Mouse (Mus musculus) olfactory bulb, adult 2 months (tissue): ENCODE data around the gene BC030499. TPM values are rescaled to one million over a fixed set of nuclear protein-coding genes. Genes with fewer than 3 reads are reported as not detected.
A peak's percentile ranks its signal among the peaks of the same experiment; 100 is the strongest.

Experiments used
- H3K27ac ChIP-seq: fragments of 200-500 bp; 2 replicates; pipeline ENCODE4 v1.5.1; 2012; ENCODE audit warnings: low read depth, low read length; ENCODE audit not compliant: insufficient read depth
- H3K4me1 ChIP-seq: fragments of 200-500 bp; 2 replicates; pipeline ENCODE4 v1.6.1; 2012; ENCODE audit warnings: low read length; ENCODE audit not compliant: control insufficient read depth, insufficient read depth
- H3K4me3 ChIP-seq: fragments of 200-500 bp; 2 replicates; pipeline ENCODE4 v1.5.1; 2012; ENCODE audit warnings: mild to moderate bottlenecking, low read depth, low read length, moderate library complexity; ENCODE audit not compliant: insufficient read depth
- CTCF ChIP-seq: fragments of 200-500 bp; IDR thresholded peaks from 2 replicates; pipeline ENCODE4 v1.5.1; 2012; ENCODE audit warnings: low read depth, mild to moderate bottlenecking, low read length, moderate library complexity; ENCODE audit not compliant: insufficient read depth
- POLR2A ChIP-seq: fragments of 200-500 bp; IDR thresholded peaks from 2 replicates; pipeline ENCODE4 v1.6.1; 2012; ENCODE audit warnings: mild to moderate bottlenecking, low read depth, low read length, moderate library complexity; ENCODE audit not compliant: insufficient read depth
- WGBS: fragments of 180-500 bp; shearing (Covaris S2); methylation state at CpG from one replicate; pipeline ENCODE4 v1.1.7; 2018; 5-methylcytosine and 5-hydroxymethylcytosine counted together
- polyA plus RNA-seq: library from polyadenylated mRNA; stranded (reverse); fragments of >200 nt; gene quantifications from 2 replicates; pipeline ENCODE4 v1.2.4, GENCODE M21; 2012; ENCODE audit warnings: low replicate concordance; ENCODE audit not compliant: missing spikeins, insufficient read depth, insufficient read length

BC030499 gene
- polyA plus RNA-seq, 1 experiment: not detected

GRCm38 (mm10) chr11:78301357-78302084, 10.9 kb downstream of the BC030499 start, which contains the start of gene Spag5:
Spag5 (plus strand) TSS chr11:78301529.
- WGBS: under 1% methylated on average over 48 of the region's 49 CpGs
- H3K4me3 ChIP-seq: peak within 1 kb of the TSS; percentile 42
- no peak within 1 kb of the TSS for H3K27ac ChIP-seq
- H3K4me1 ChIP-seq: peaks cover 6% of the 10 kb centered on the region; the same call in 1 of the 2 replicates
- TF ChIP-seq CTCF (no peak), POLR2A (no peak)

- no peak overlapping the region for H3K4me3 ChIP-seq
- H3K27ac ChIP-seq: no peak overlapping the region
- H3K4me1 ChIP-seq: peaks cover 6% of the 10 kb centered on the region; the same call in 1 of the 2 replicates
- no peak for TF ChIP-seq POLR2A
- TF ChIP-seq CTCF: no peak
- 89% methylated on average over 4 of the region's 4 CpGs for WGBS
Measured at GRCm38 (mm10) chr11:78305272-78305671, 14.6 kb downstream of the BC030499 start.

- WGBS: 80% methylated on average over 8 of the region's 8 CpGs
- Histone ChIP-seq H3K4me1 (no peaks in the 10 kb centered on the region), H3K27ac (no peak overlapping the region), H3K4me3 (no peak overlapping the region)
- TF ChIP-seq CTCF (no peak), POLR2A (no peak)
Measured at GRCm38 (mm10) chr11:78310861-78311511, 20.3 kb downstream of the BC030499 start.

GRCm38 (mm10) chr11:78313662-78314061, 23.0 kb downstream of the BC030499 start:
- TF ChIP-seq CTCF (no peak), POLR2A (no peak)
- Histone ChIP-seq H3K27ac (no peak overlapping the region), H3K4me1 (no peaks in the 10 kb centered on the region), H3K4me3 (no peak overlapping the region)
- 90% methylated on average over 2 of the region's 2 CpGs for WGBS

- no peak for TF ChIP-seq POLR2A
- no peak for TF ChIP-seq CTCF
- 61% methylated on average over 2 of the region's 2 CpGs for WGBS
- Histone ChIP-seq H3K4me1 (peaks cover 4% of the 10 kb centered on the region; the same call in 1 of the 2 replicates), H3K4me3 (no peak overlapping the region), H3K27ac (no peak overlapping the region)
Measured at GRCm38 (mm10) chr11:78318411-78318810, 27.8 kb downstream of the BC030499 start.

GRCm38 (mm10) chr11:78322076-78322831, 31.6 kb downstream of the BC030499 start:
- 6% methylated on average over 2 of the region's 2 CpGs for WGBS
- Histone ChIP-seq H3K27ac (peak overlapping the region; percentile 75; the same call in 1 of the 2 replicates), H3K4me3 (no peak overlapping the region), H3K4me1 (peaks cover 7% of the 10 kb centered on the region; the same call in 1 of the 2 replicates)
- TF ChIP-seq CTCF (no peak), POLR2A (no peak)

GRCm38 (mm10) chr11:78322860-78323259, 32.2 kb downstream of the BC030499 start, which contains the start of gene Aldoc:
Aldoc (plus strand) TSS chr11:78322968.
- WGBS: 11% methylated on average over 15 of the region's 15 CpGs
- H3K27ac ChIP-seq: peak within 1 kb of the TSS; percentile 75
- TF ChIP-seq CTCF: no peak
- 0 out of 2 replicates have a peak, but pooled peaks have one; percentile 25 for TF ChIP-seq POLR2A
- H3K4me1 ChIP-seq: peaks cover 7% of the 10 kb centered on the region; the same call in 1 of the 2 replicates
- H3K4me3 ChIP-seq: peak within 1 kb of the TSS; percentile 28; the same call in 1 of the 2 replicates

- Histone ChIP-seq H3K4me1 (peaks cover 12% of the 10 kb centered on the region), H3K4me3 (peak overlapping the region; percentile 15), H3K27ac (0 out of 2 replicates have a peak overlapping the region, but pooled peaks have one; percentile 2)
- TF ChIP-seq CTCF (no peak), POLR2A (no peak)
- 44% methylated on average over 15 of the region's 15 CpGs for WGBS
Measured at GRCm38 (mm10) chr11:78324000-78324785, 33.6 kb downstream of the BC030499 start.
